14 mouse cellular contexts compared by ENCODE assay signal in the genomic region with DNA sequence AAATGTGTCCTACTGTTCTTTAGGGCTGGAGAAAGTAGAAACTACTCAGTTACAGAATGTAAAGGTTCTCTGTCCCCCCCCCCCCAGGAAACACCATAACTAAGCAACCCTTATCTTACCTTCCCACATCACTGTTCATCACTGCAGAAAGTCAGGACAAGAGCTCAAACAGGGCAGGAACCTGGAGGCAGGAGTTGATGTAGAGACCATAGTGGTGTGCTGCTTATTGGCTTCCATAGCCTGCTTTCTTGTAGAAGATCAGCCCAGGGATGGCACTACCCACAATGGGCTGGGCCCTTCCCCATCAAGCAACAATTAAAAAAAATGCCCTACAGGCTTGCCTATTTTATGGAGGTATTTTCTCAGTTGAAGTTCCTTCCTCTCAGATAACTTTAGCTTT.
"Had no signal": no experiment of that assay in that cellular context is flagged by ENCODE, and none has a peak within 500 bp of the region (broad histone marks: within the 10 kb centered on the region; RNA-seq: fewer than 3 reads in every experiment).

No protein-coding gene starts in this region.

- H3K4me3 ChIP-seq: left cerebral cortex, adult 2 months; limb, embryonic 10.5 days; lung, embryonic 15.5 days; megakaryocyte, embryonic 14.5 days; midbrain, embryonic 15.5 days; neural tube, embryonic 12.5 days; stomach, embryonic 15.5 days had no signal

- H3K9ac ChIP-seq: liver, postnatal 0 days; lung, embryonic 15.5 days; midbrain, embryonic 15.5 days; neural tube, embryonic 12.5 days; stomach, embryonic 15.5 days had no signal

- H3K27ac ChIP-seq: limb, embryonic 10.5 days; macrophage; midbrain, embryonic 15.5 days; neural tube, embryonic 12.5 days had no signal

- H3K9me3 ChIP-seq: limb, embryonic 10.5 days; lung, embryonic 15.5 days; megakaryocyte, embryonic 14.5 days; midbrain, embryonic 15.5 days; neural tube, embryonic 12.5 days; stomach, embryonic 15.5 days had no signal

- H3K27me3 ChIP-seq: lung, embryonic 15.5 days; megakaryocyte, embryonic 14.5 days; midbrain, embryonic 15.5 days; neural tube, embryonic 12.5 days; stomach, embryonic 15.5 days had no signal

- DNase-seq: kidney, postnatal 25 days; liver, postnatal 0 days; lung, postnatal 14 days; spleen, adult 18-20 months had no signal

- H3K4me1 ChIP-seq: limb, embryonic 10.5 days; lung, embryonic 15.5 days; midbrain, embryonic 15.5 days; neural tube, embryonic 12.5 days; stomach, embryonic 15.5 days had no signal

- ATAC-seq: liver, postnatal 0 days; midbrain, embryonic 15.5 days had no signal

- H3K4me2 ChIP-seq: liver, embryonic 11.5 days; lung, embryonic 15.5 days; midbrain, embryonic 11.5 days; midbrain, embryonic 15.5 days; neural tube, embryonic 12.5 days; stomach, embryonic 15.5 days had no signal
